In the genomic region with DNA sequence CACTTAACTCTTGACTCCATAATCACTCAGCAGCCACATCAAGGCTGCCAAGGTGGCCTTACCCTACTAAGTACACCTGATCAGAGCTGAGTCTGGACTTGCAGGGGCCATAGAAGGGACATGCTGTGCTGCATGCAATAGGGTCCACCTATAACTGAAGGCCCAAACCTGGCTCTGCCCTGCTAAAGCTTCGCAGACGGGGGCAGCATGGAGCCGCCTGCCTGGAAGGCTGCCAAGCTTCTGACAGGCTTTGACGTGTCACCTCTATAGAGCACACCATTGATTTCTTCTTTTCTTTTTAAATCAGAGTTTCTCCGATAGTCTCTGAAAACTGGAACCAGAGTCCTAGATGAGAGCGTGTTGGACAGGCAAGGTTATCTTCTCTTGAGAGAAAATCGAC, we compare ENCODE assay signal across 16 mouse cellular contexts.
A peak's percentile ranks its signal among the peaks of the same experiment; 100 is the strongest.
DNase-seq lines count a peak whose midpoint lies in the region; ATAC-seq and TF ChIP-seq lines count a peak whose summit lies in the region.
"Had no signal": no experiment of that assay in that cellular context is flagged by ENCODE, and none has a peak within 500 bp of the region (broad histone marks: within the 10 kb centered on the region; RNA-seq: fewer than 3 reads in every experiment).

No protein-coding gene starts in this region.

- H3K4me2 ChIP-seq in hindbrain, embryonic 14.5 days (replicated peaks) = no peak overlapping the region
- H3K4me2 ChIP-seq in hindbrain, embryonic 11.5 days (replicated peaks; ENCODE audit: low read depth, low read length) = no peak overlapping the region
- no peak overlapping the region for H3K4me2 ChIP-seq in neural tube, embryonic 11.5 days (ENCODE audit: low read depth)
- no peak overlapping the region for H3K4me2 ChIP-seq in forebrain, postnatal 0 days (ENCODE audit: low read depth)
- H3K4me2 ChIP-seq: liver, embryonic 15.5 days had no signal

- intact Hi-C loops in heart, postnatal 10 days (cut with DNase I) = no loop called here

- WGBS in hindbrain, embryonic 14.5 days = 48% methylated on average over 7 of the region's 7 CpGs
- WGBS in hindbrain, embryonic 11.5 days = 80% methylated on average over 7 of the region's 7 CpGs
- WGBS in neural tube, embryonic 11.5 days = 83% methylated on average over 7 of the region's 7 CpGs
- WGBS in forebrain, postnatal 0 days = 21% methylated on average over 7 of the region's 7 CpGs

- peak; percentile 55 for DNase-seq in hindbrain, embryonic 14.5 days (ENCODE audit: low spot score)
- no peak for DNase-seq in hindbrain, embryonic 11.5 days (ENCODE audit: low spot score)
- peak; percentile 14 for DNase-seq in neural tube, embryonic 11.5 days (ENCODE audit: low spot score)
- no peak for DNase-seq in neural tube, embryonic 10.5 days (ENCODE audit: extremely low spot score, low spot score)
- DNase-seq in forebrain, postnatal 0 days = no peak
- peak; percentile 44 to 56 for DNase-seq in heart, postnatal 10 days
- DNase-seq in ovary, postnatal 10 days (ENCODE audit: low spot score) = no peak
- no peak for DNase-seq in gastrocnemius, postnatal 25 days
- DNase-seq: cerebellum, adult 18-20 months; kidney, adult 8-10 months; layer of hippocampus, postnatal 36 days; right cerebral cortex, adult 18-20 months; thymus, adult 2 months had no signal

- no peaks in the 10 kb centered on the region for H3K9me3 ChIP-seq in hindbrain, embryonic 14.5 days (ENCODE audit: control insufficient read depth, low read length)
- H3K9me3 ChIP-seq in hindbrain, embryonic 11.5 days (ENCODE audit: control insufficient read depth, low read length) = no peaks in the 10 kb centered on the region
- H3K9me3 ChIP-seq in neural tube, embryonic 11.5 days (ENCODE audit: control insufficient read depth, low read length) = no peaks in the 10 kb centered on the region
- H3K9me3 ChIP-seq in forebrain, postnatal 0 days (ENCODE audit: low read length) = no peaks in the 10 kb centered on the region
- H3K9me3 ChIP-seq: liver, embryonic 15.5 days had no signal

- no peak overlapping the region for H3K9ac ChIP-seq in hindbrain, embryonic 14.5 days
- no peak overlapping the region for H3K9ac ChIP-seq in hindbrain, embryonic 11.5 days (ENCODE audit: low read depth, low read length)
- H3K9ac ChIP-seq in neural tube, embryonic 11.5 days (ENCODE audit: low read length) = no peak overlapping the region
- H3K9ac ChIP-seq in forebrain, postnatal 0 days = no peak overlapping the region
- H3K9ac ChIP-seq: liver, embryonic 15.5 days had no signal

- H3K4me1 ChIP-seq in hindbrain, embryonic 14.5 days (replicated peaks; ENCODE audit: control insufficient read depth, insufficient read depth, low read length) = no peaks in the 10 kb centered on the region
- no peaks in the 10 kb centered on the region for H3K4me1 ChIP-seq in hindbrain, embryonic 11.5 days (replicated peaks; ENCODE audit: control insufficient read depth, insufficient read depth, low read length)
- H3K4me1 ChIP-seq in neural tube, embryonic 11.5 days (ENCODE audit: control insufficient read depth, insufficient read depth, low read length) = no peaks in the 10 kb centered on the region
- H3K4me1 ChIP-seq in forebrain, postnatal 0 days (ENCODE audit: insufficient read depth) = no peaks in the 10 kb centered on the region
- H3K4me1 ChIP-seq: liver, embryonic 15.5 days had no signal

- H3K36me3 ChIP-seq in hindbrain, embryonic 14.5 days (replicated peaks; ENCODE audit: control insufficient read depth, insufficient read depth) = no peaks in the 10 kb centered on the region
- no peaks in the 10 kb centered on the region for H3K36me3 ChIP-seq in hindbrain, embryonic 11.5 days (ENCODE audit: control insufficient read depth, insufficient read depth, low read length)
- H3K36me3 ChIP-seq in neural tube, embryonic 11.5 days (ENCODE audit: control insufficient read depth, insufficient read depth, low read length) = no peaks in the 10 kb centered on the region
- H3K36me3 ChIP-seq in forebrain, postnatal 0 days (ENCODE audit: insufficient read depth) = no peaks in the 10 kb centered on the region
- H3K36me3 ChIP-seq: liver, embryonic 15.5 days had no signal

- 0 out of 2 replicates have a peak, but pooled peaks have one; percentile 6 for TF ChIP-seq CTCF in forebrain, postnatal 0 days (IDR thresholded peaks at IDR 0.05; ENCODE audit: low read depth)

- ATAC-seq in hindbrain, embryonic 14.5 days (ENCODE audit: low FRiP score) = no peak
- ATAC-seq in hindbrain, embryonic 11.5 days (ENCODE audit: low FRiP score) = no peak
- no peak for ATAC-seq in neural tube, embryonic 11.5 days (ENCODE audit: insufficient read depth, low FRiP score, low TSS enrichment)
- peak; percentile 27; the same call in 1 of the 2 replicates for ATAC-seq in forebrain, postnatal 0 days
- ATAC-seq: activated CD4-positive, CD25-positive, alpha-beta regulatory T cell, adult 4 months had no signal

- H3K27me3 ChIP-seq in hindbrain, embryonic 14.5 days (ENCODE audit: control insufficient read depth, insufficient read depth, low read length) = no peaks in the 10 kb centered on the region
- H3K27me3 ChIP-seq in hindbrain, embryonic 11.5 days (ENCODE audit: control insufficient read depth, insufficient read depth, low read length) = no peaks in the 10 kb centered on the region
- H3K27me3 ChIP-seq in neural tube, embryonic 11.5 days (ENCODE audit: control insufficient read depth, insufficient read depth, low read length) = no peaks in the 10 kb centered on the region
- H3K27me3 ChIP-seq in forebrain, postnatal 0 days (ENCODE audit: insufficient read depth, low read length) = no peaks in the 10 kb centered on the region
- H3K27me3 ChIP-seq: liver, embryonic 15.5 days had no signal

- no peak overlapping the region for H3K4me3 ChIP-seq in hindbrain, embryonic 14.5 days (replicated peaks; ENCODE audit: low read length)
- no peak overlapping the region for H3K4me3 ChIP-seq in hindbrain, embryonic 11.5 days (ENCODE audit: low read depth, low read length)
- H3K4me3 ChIP-seq in neural tube, embryonic 11.5 days (ENCODE audit: low read depth, low read length) = no peak overlapping the region
- no peak overlapping the region for H3K4me3 ChIP-seq in forebrain, postnatal 0 days (ENCODE audit: low read depth, low read length)
- H3K4me3 ChIP-seq: erythroblast, embryonic 14.5 days; liver, embryonic 15.5 days had no signal

- H3K27ac ChIP-seq in hindbrain, embryonic 14.5 days = no peak overlapping the region
- H3K27ac ChIP-seq in hindbrain, embryonic 11.5 days (ENCODE audit: low read depth, low read length) = no peak overlapping the region
- no peak overlapping the region for H3K27ac ChIP-seq in neural tube, embryonic 11.5 days (ENCODE audit: low read depth, low read length)
- no peak overlapping the region for H3K27ac ChIP-seq in forebrain, postnatal 0 days (ENCODE audit: low read depth, low read length)
- H3K27ac ChIP-seq: liver, embryonic 15.5 days had no signal

Comparison
In these comparisons a context has a peak if more than half of its experiments do, and no peak if none do; other contexts are left out.
1. DNase-seq: peak in hindbrain, embryonic 14.5 days (single experiment), neural tube, embryonic 11.5 days (single experiment) and heart, postnatal 10 days (2 of 2); none in hindbrain, embryonic 11.5 days (single experiment), neural tube, embryonic 10.5 days (single experiment), forebrain, postnatal 0 days (single experiment), ovary, postnatal 10 days (single experiment) and gastrocnemius, postnatal 25 days (single experiment).